Comparison of ENCODE assay signal across 12 mouse cellular contexts in genomic region chr6:6371444-6372093, GRCm38 (mm10).
A peak's percentile ranks its signal among the peaks of the same experiment; 100 is the strongest.
DNase-seq lines count a peak whose midpoint lies in the region; ATAC-seq and TF ChIP-seq lines count a peak whose summit lies in the region.
"Had no signal": no experiment of that assay in that cellular context is flagged by ENCODE, and none has a peak within 500 bp of the region (broad histone marks: within the 10 kb centered on the region; RNA-seq: fewer than 3 reads in every experiment).

No protein-coding gene starts in this region.

- DNase-seq in kidney, postnatal 0 days (ENCODE audit: low spot score): peak; percentile 19
- DNase-seq in kidney, postnatal 14 days: no peak
- peak; percentile 26 for DNase-seq in fibroblast of lung, adult 2 months (ENCODE audit: low read depth)
- DNase-seq in right cerebral cortex, postnatal 14 days: no peak
- no peak for DNase-seq in cerebellum, adult 9-10 months
- DNase-seq in c-Kit-positive CD71-positive TER-119-positive erythroid progenitor cells, embryonic 14.5 days (ENCODE audit: low spot score): no peak
- DNase-seq: cerebellum, adult 8-10 months; kidney, postnatal 36 days had no signal

- no peaks in the 10 kb centered on the region for H3K36me3 ChIP-seq in kidney, postnatal 0 days (ENCODE audit: insufficient read depth, low read length)
- no peaks in the 10 kb centered on the region for H3K36me3 ChIP-seq in heart, embryonic 16.5 days (ENCODE audit: control insufficient read depth, insufficient read depth)
- H3K36me3 ChIP-seq in stomach, embryonic 14.5 days (ENCODE audit: control insufficient read depth, insufficient read depth, low read length): no peaks in the 10 kb centered on the region
- H3K36me3 ChIP-seq: hindbrain, embryonic 15.5 days had no signal

- TF ChIP-seq CTCF in kidney, postnatal 0 days (IDR thresholded peaks at IDR 0.05; ENCODE audit: low read depth): no peak

- H3K9ac ChIP-seq in kidney, postnatal 0 days (ENCODE audit: low read depth, low read length): no peak overlapping the region
- H3K9ac ChIP-seq in heart, embryonic 16.5 days (ENCODE audit: low read length): no peak overlapping the region
- H3K9ac ChIP-seq in stomach, embryonic 14.5 days (replicated peaks; ENCODE audit: low read depth, low read length): no peak overlapping the region
- H3K9ac ChIP-seq: hindbrain, embryonic 15.5 days had no signal

- H3K4me2 ChIP-seq in kidney, postnatal 0 days (ENCODE audit: low read length): no peak overlapping the region
- peak overlapping the region; percentile 34; the same call in 1 of the 2 replicates for H3K4me2 ChIP-seq in heart, embryonic 16.5 days (ENCODE audit: low read depth, low read length)
- no peak overlapping the region for H3K4me2 ChIP-seq in stomach, embryonic 14.5 days (replicated peaks; ENCODE audit: low read depth, low read length)
- H3K4me2 ChIP-seq: hindbrain, embryonic 15.5 days had no signal

- no peaks in the 10 kb centered on the region for H3K4me1 ChIP-seq in kidney, postnatal 0 days (replicated peaks; ENCODE audit: insufficient read depth, low read length)
- peaks cover 6% of the 10 kb centered on the region; the same call in 1 of the 2 replicates for H3K4me1 ChIP-seq in heart, embryonic 16.5 days (ENCODE audit: control insufficient read depth, insufficient read depth, low read length)
- H3K4me1 ChIP-seq in stomach, embryonic 14.5 days (ENCODE audit: control insufficient read depth, insufficient read depth, low read length): no peaks in the 10 kb centered on the region
- H3K4me1 ChIP-seq: hindbrain, embryonic 15.5 days had no signal

- no peak overlapping the region for H3K27ac ChIP-seq in kidney, postnatal 0 days
- peak overlapping the region; percentile 42 for H3K27ac ChIP-seq in heart, embryonic 16.5 days (ENCODE audit: low read length)
- no peak overlapping the region for H3K27ac ChIP-seq in stomach, embryonic 14.5 days (ENCODE audit: low read length)
- H3K27ac ChIP-seq: hindbrain, embryonic 15.5 days had no signal

- 57% methylated on average over 5 of the region's 5 CpGs for WGBS in kidney, postnatal 0 days
- WGBS in heart, embryonic 16.5 days: 27% methylated on average over 5 of the region's 5 CpGs
- 48% methylated on average over 5 of the region's 5 CpGs for whole genome bisulfite sequencing in stomach, embryonic 14.5 days

- no peak overlapping the region for H3K4me3 ChIP-seq in kidney, postnatal 0 days (replicated peaks; ENCODE audit: low read depth, low read length)
- no peak overlapping the region for H3K4me3 ChIP-seq in heart, embryonic 16.5 days (ENCODE audit: low read length)
- H3K4me3 ChIP-seq in stomach, embryonic 14.5 days (ENCODE audit: low read depth, low read length): no peak overlapping the region
- H3K4me3 ChIP-seq: hindbrain, embryonic 15.5 days had no signal

- ATAC-seq in kidney, postnatal 0 days (replicated peaks; ENCODE audit: low FRiP score, low read depth): no peak
- ATAC-seq in heart, embryonic 16.5 days (replicated peaks; ENCODE audit: extremely low read depth, insufficient read depth, low FRiP score): peak; percentile 97
- ATAC-seq in stomach, embryonic 14.5 days (ENCODE audit: insufficient number of reproducible peaks, insufficient read depth, low FRiP score, low read depth): peak; percentile 79; the same call in 1 of the 2 replicates

- H3K27me3 ChIP-seq in kidney, postnatal 0 days (ENCODE audit: insufficient read depth, low read length): no peaks in the 10 kb centered on the region
- H3K27me3 ChIP-seq in heart, embryonic 16.5 days (ENCODE audit: control insufficient read depth, insufficient read depth, low read length): no peaks in the 10 kb centered on the region
- no peaks in the 10 kb centered on the region for H3K27me3 ChIP-seq in stomach, embryonic 14.5 days (ENCODE audit: control insufficient read depth, insufficient read depth, low read length)
- H3K27me3 ChIP-seq: CH12.LX had no signal

- H3K9me3 ChIP-seq in kidney, postnatal 0 days (replicated peaks; ENCODE audit: low read length): no peaks in the 10 kb centered on the region
- no peaks in the 10 kb centered on the region for H3K9me3 ChIP-seq in heart, embryonic 16.5 days (replicated peaks; ENCODE audit: control insufficient read depth, low read length)
- no peaks in the 10 kb centered on the region for H3K9me3 ChIP-seq in stomach, embryonic 14.5 days (ENCODE audit: control insufficient read depth, low read depth, low read length)
- H3K9me3 ChIP-seq: hindbrain, embryonic 15.5 days had no signal

Comparison
In these comparisons a context has a peak if more than half of its experiments do, and no peak if none do; other contexts are left out.
1. DNase-seq: peak in kidney, postnatal 0 days (single experiment) and fibroblast of lung, adult 2 months (single experiment); none in kidney, postnatal 14 days (single experiment), right cerebral cortex, postnatal 14 days (single experiment), cerebellum, adult 9-10 months (single experiment) and c-Kit-positive CD71-positive TER-119-positive erythroid progenitor cells, embryonic 14.5 days (single experiment).